Mouse (Mus musculus) small intestine, adult 2 months (tissue): ENCODE data around the gene Olfr683. TPM values are rescaled to one million over a fixed set of nuclear protein-coding genes. Genes with fewer than 3 reads are reported as not detected.
"Not testable (repeated sequence)": the region's sequence is repeated elsewhere in the genome, so short reads cannot be mapped to it uniquely, and the experiment has no call there.

ENCODE experiments used
- H3K27ac ChIP-seq: fragments of 200-500 bp; 2 replicates; pipeline ENCODE4 v1.5.1; 2012; ENCODE audit warnings: low read depth, low read length, control low read depth, inconsistent platforms; ENCODE audit not compliant: insufficient read depth
- H3K27me3 ChIP-seq: fragments of 200-500 bp; 2 replicates; pipeline ENCODE4 v1.6.1; 2012; ENCODE audit warnings: mild to moderate bottlenecking, moderate library complexity, low read length, inconsistent platforms; ENCODE audit not compliant: control insufficient read depth, insufficient read depth
- H3K36me3 ChIP-seq: fragments of 200-500 bp; 2 replicates; pipeline ENCODE4 v1.6.1; 2012; ENCODE audit warnings: mild to moderate bottlenecking, low read length, control low read depth, inconsistent platforms; ENCODE audit not compliant: control insufficient read depth, insufficient read depth
- H3K4me1 ChIP-seq: fragments of 200-500 bp; 2 replicates; pipeline ENCODE4 v1.6.1; 2012; ENCODE audit warnings: low read length, inconsistent platforms, mixed read lengths; ENCODE audit not compliant: control insufficient read depth, insufficient read depth, insufficient read length
- H3K4me3 ChIP-seq: fragments of 200-500 bp; 2 replicates; pipeline ENCODE4 v1.5.1; 2012; ENCODE audit warnings: low read depth, mild to moderate bottlenecking, control low read depth, inconsistent platforms, low read length, moderate library complexity
- CTCF ChIP-seq: fragments of 200-500 bp; IDR thresholded peaks from 2 replicates; pipeline ENCODE4 v1.5.1; 2012; ENCODE audit warnings: low read depth, mild to moderate bottlenecking, control low read depth, inconsistent platforms, low read length, moderate library complexity, mixed read lengths; ENCODE audit not compliant: insufficient replicate concordance, insufficient read length; ENCODE audit errors: extremely low read depth
- POLR2A ChIP-seq: fragments of 200-500 bp; IDR thresholded peaks from 2 replicates; pipeline ENCODE4 v1.6.1; 2012; ENCODE audit warnings: low read depth, mild to moderate bottlenecking, control low read depth, inconsistent platforms, low read length, moderate library complexity
- WGBS: fragments of 180-500 bp; shearing (Covaris S2); methylation state at CpG from one replicate; pipeline ENCODE4 v1.1.7; 2018; 5-methylcytosine and 5-hydroxymethylcytosine counted together
- polyA plus RNA-seq: library from polyadenylated mRNA; depleted of rRNA; stranded (reverse); fragments of >200 nt; gene quantifications from 2 replicates; pipeline ENCODE4 v1.2.3, GENCODE M21; 2012; rRNA removed

Gene Olfr683
- polyA plus RNA-seq, result not detected in 2 replicates

DNA sequence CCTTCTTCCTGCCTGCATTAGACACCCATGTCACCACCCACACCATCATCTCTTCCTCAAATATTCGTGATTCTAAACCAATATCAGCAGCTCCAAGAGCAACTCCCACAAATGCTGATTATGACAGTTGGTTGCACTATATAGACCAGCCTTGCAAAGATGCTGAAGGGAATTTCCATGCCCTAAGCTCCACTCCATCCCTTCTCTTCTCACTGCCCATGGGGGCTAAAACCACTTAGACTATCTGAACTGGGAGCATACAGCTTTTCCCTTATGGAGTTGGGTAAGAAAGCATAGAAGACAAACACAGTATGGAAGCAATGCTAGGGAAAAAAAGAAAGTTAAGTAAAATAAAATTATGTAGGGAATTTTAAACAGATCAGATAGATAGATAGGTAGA lies at the start of gene Olfr683:
Olfr683 (minus strand) TSS at position 101 of the 400 bp plus-strand sequence.
- Histone ChIP-seq H3K4me1 (no peaks in the 10 kb centered on the region), H3K36me3 (no peaks in the 10 kb centered on the region), H3K4me3 (no peak within 1 kb of the TSS), H3K27me3 (no peaks in the 10 kb centered on the region), H3K27ac (no peak within 1 kb of the TSS)
- no peak for TF ChIP-seq POLR2A
- no peak for TF ChIP-seq CTCF
- WGBS, result 62% methylated on average over 1 of the region's 1 CpGs

DNA sequence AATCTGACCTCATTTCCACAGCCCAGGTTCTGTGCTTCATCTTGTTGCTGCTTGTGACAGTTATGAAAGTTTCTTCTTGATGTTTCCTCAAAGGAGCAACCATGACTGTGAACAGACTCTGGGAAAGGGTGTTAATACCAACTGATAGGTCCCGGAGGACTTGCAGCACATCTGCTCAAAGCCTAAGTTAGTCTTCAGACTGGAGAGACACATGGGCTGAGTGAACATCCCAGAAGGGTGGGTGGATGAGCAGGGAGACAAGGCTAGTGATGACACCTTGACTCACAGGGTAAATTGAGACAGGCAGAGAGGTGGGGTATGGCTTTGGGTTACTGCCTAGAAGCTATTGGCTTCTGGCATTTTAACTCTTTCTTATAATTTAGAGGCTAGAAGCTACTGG lies 39.1 kb upstream of the Olfr683 start, which contains the start of gene Olfr685:
Olfr685 (minus strand) TSS at position 101 of the 400 bp plus-strand sequence.
- no peak within 1 kb of the TSS for H3K4me3 ChIP-seq
- H3K27me3 ChIP-seq, result no peaks in the 10 kb centered on the region
- H3K27ac ChIP-seq, result no peak within 1 kb of the TSS
- H3K36me3 ChIP-seq, result no peaks in the 10 kb centered on the region
- 82% methylated on average over 1 of the region's 1 CpGs for WGBS
- TF ChIP-seq POLR2A, result no peak
- no peak for TF ChIP-seq CTCF
- no peaks in the 10 kb centered on the region for H3K4me1 ChIP-seq

DNA sequence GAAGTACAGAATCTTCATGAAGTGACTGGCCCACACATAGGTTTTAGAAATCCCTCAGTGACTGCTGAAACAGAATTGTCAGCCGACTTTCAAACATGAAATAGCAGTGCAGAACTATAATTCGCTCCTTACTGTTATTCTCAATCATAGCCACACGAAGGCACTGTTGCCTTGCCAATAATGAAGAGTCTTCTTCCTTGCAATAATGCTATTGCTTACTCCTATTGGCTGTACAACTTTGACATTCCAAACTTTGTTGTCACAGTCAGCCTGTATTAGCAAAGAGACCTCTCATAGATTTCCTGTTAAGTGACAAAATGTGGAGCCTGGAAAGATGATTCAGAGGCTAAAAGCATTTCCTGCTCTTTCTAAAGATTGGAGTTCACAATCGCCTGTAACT lies 24.0 kb upstream of the Olfr683 start:
- Histone ChIP-seq H3K4me1 (no peaks in the 10 kb centered on the region), H3K4me3 (no peak overlapping the region), H3K27me3 (no peaks in the 10 kb centered on the region), H3K36me3 (no peaks in the 10 kb centered on the region), H3K27ac (no peak overlapping the region)
- TF ChIP-seq CTCF (no peak), POLR2A (no peak)
- WGBS, result 48% methylated on average over 4 of the region's 4 CpGs

DNA sequence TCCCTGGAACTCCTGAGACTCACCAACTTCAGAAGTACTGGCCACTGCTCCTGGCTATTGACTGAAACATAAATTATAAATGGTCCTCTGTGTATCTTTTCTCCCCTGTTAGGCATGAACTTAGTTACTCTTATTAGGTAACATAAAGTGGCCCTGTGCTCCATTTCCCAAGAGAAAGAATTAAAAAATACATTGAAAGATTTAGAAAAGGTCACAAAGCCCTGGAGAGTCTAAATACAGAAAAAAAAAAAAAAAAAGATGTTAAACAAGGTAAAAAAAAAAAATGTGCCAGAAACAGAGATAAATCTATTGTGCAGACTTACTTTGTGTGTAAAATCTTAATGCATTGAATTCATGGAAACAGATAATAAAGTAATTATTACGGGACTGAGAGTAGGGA lies 16.7 kb upstream of the Olfr683 start, which contains the start of gene Olfr684:
Olfr684 (minus strand) TSS at position 101 of the 400 bp plus-strand sequence.
- no peak within 1 kb of the TSS for H3K27ac ChIP-seq
- H3K27me3 ChIP-seq, result no peaks in the 10 kb centered on the region
- WGBS, result 51% methylated on average over 1 of the region's 1 CpGs
- H3K4me1 ChIP-seq, result no peaks in the 10 kb centered on the region
- H3K36me3 ChIP-seq, result no peaks in the 10 kb centered on the region
- TF ChIP-seq CTCF (no peak), POLR2A (no peak)
- no peak within 1 kb of the TSS for H3K4me3 ChIP-seq

DNA sequence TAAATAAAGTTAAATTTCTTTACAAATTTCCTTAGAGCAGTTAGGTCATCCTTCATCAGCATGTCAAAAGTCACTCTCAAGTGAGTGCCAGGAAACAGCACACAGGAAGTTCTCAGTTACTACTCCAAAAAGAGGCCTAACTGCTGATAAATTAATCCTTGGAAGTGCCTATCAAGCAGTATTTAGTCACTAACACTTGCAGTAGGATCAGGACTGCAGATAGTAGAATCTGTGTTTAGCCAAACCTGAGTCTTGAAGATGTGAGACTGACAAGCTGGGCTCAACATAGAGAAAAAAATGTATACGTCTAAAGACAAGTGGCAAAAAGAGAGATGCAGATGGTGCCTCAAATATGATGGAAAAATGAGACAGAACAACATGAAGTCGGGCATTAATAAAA lies 5.5 kb downstream of the Olfr683 start:
- Histone ChIP-seq H3K4me1 (no peaks in the 10 kb centered on the region), H3K27me3 (no peaks in the 10 kb centered on the region), H3K4me3 (no peak overlapping the region), H3K27ac (no peak overlapping the region), H3K36me3 (no peaks in the 10 kb centered on the region)
- TF ChIP-seq CTCF (no peak), POLR2A (no peak)
- 72% methylated on average over 2 of the region's 2 CpGs for WGBS

DNA sequence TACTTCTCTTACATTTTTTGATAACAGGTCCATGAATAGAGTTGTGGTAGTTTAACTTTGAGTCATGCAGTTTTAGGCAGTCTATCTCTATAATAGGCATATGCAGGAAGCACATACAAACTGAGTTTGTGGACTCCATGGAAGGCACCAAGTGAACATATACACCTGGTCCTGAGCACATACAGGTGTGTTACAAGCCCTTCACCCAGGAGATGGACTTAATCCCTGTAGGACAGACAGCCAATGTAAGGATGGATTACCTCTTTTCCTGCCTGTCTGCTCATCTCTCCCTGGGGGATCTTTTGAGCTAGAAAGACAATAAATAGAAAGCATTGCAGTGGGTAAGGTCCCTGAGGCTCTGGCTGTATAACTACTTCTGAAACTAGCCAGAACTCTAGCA lies 30.3 kb downstream of the Olfr683 start, which contains the start of gene Olfr681:
Olfr681 (plus strand) TSS at position 301 of the 400 bp plus-strand sequence.
- no peak within 1 kb of the TSS for H3K27ac ChIP-seq
- TF ChIP-seq CTCF (no peak), POLR2A (no peak)
- no peaks in the 10 kb centered on the region for H3K36me3 ChIP-seq
- no peaks in the 10 kb centered on the region for H3K4me1 ChIP-seq
- no peaks in the 10 kb centered on the region for H3K27me3 ChIP-seq
- no peak within 1 kb of the TSS for H3K4me3 ChIP-seq

DNA sequence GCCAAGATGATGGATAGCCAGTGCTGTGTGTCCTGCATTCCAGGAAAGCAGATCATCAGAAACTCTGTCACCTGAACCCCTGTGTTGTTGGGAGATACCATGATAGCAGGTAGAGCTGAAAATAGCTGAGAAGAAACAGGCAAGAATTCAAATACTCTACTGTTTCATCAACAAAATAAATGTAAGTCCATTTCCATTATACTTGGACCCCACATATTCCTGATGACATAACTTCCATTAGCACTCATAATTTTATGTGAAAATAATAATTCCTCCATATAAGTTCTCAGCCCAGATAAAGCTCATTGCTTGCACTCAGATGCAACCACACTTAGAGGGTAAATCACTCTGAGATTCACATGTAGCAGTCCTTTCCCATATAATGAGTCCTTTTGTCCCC lies 54.1 kb downstream of the Olfr683 start, which contains the start of gene Olfr680-ps1:
Olfr680-ps1 (minus strand) TSS at position 101 of the 400 bp plus-strand sequence.
- not testable (repeated sequence) for H3K27me3 ChIP-seq, H3K27ac ChIP-seq, H3K4me3 ChIP-seq, H3K4me1 ChIP-seq, H3K36me3 ChIP-seq

Other genes with a start within 250 kb of the Olfr683 start
- gene Olfr667, start 225.5 kb downstream of the Olfr683 start, polyA plus RNA-seq, result not detected in 2 replicates
- gene Olfr668, start 219.0 kb downstream of the Olfr683 start, polyA plus RNA-seq, result not detected in 2 replicates
- gene Olfr669, start 212.8 kb downstream of the Olfr683 start, polyA plus RNA-seq, result not detected in 2 replicates
- gene Olfr670, start 184.4 kb downstream of the Olfr683 start, polyA plus RNA-seq, result not detected in 2 replicates
- gene Olfr671, start 167.9 kb downstream of the Olfr683 start, polyA plus RNA-seq, result not detected in 2 replicates
- not detected in 2 replicates for gene Olfr672, start 145.0 kb downstream of the Olfr683 start, polyA plus RNA-seq
- not detected in 2 replicates for gene Olfr675, start 118.6 kb downstream of the Olfr683 start, polyA plus RNA-seq
- gene Olfr676, start 114.3 kb downstream of the Olfr683 start, polyA plus RNA-seq, result not detected in 2 replicates
- gene Olfr677, start 95.6 kb downstream of the Olfr683 start, polyA plus RNA-seq, result not detected in 2 replicates
- gene Olfr678, start 82.5 kb downstream of the Olfr683 start, polyA plus RNA-seq, result not detected in 2 replicates
- gene Olfr679, start 65.8 kb downstream of the Olfr683 start, polyA plus RNA-seq, result not detected in 2 replicates
- not detected in 2 replicates for gene Olfr680-ps1, start 54.2 kb downstream of the Olfr683 start, polyA plus RNA-seq
- not detected in 2 replicates for gene Olfr681, start 30.2 kb downstream of the Olfr683 start, polyA plus RNA-seq
- gene Olfr684, start 16.6 kb upstream of the Olfr683 start, polyA plus RNA-seq, result not detected in 2 replicates
- gene Olfr685, start 39.0 kb upstream of the Olfr683 start, polyA plus RNA-seq, result not detected in 2 replicates
- gene Olfr686, start 60.5 kb upstream of the Olfr683 start, polyA plus RNA-seq, result not detected in 2 replicates
- not detected in 2 replicates for gene Olfr688, start 141.1 kb upstream of the Olfr683 start, polyA plus RNA-seq
- gene Olfr689, start 164.2 kb upstream of the Olfr683 start, polyA plus RNA-seq, result not detected in 2 replicates
- not detected in 2 replicates for gene Olfr690, start 187.1 kb upstream of the Olfr683 start, polyA plus RNA-seq
- not detected in 2 replicates for gene Olfr691, start 195.3 kb upstream of the Olfr683 start, polyA plus RNA-seq
- gene Olfr692, start 221.2 kb upstream of the Olfr683 start, polyA plus RNA-seq, result not detected in 2 replicates
- gene Gm5901, start 228.0 kb upstream of the Olfr683 start, polyA plus RNA-seq, result not detected in 2 replicates